Mouse (Mus musculus): Measurements from ENCODE around the gene Cish.

Gene Cish

DNA sequence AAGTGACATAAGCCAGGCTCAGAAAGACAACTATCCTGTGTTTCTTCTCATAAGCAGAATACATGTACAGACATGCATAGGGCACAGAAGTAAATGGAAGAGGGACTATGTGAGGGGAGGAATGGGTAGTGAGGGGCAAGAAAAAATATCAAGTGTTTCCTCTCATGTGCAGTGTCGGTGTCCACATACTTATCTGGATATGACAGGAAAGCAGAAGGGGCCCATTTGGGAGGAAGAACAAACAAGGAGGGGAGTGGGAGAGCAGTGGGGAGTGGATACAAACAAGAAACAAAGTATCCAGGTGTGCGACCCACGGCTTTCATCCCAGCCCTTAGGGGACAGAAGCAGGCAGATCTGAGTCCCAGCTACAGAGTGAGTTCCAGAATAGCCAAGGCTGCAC is 18.1 kb downstream of the Cish start:
- no peak for DNase-seq (ENCODE audit: low read depth, low spot score)

DNA sequence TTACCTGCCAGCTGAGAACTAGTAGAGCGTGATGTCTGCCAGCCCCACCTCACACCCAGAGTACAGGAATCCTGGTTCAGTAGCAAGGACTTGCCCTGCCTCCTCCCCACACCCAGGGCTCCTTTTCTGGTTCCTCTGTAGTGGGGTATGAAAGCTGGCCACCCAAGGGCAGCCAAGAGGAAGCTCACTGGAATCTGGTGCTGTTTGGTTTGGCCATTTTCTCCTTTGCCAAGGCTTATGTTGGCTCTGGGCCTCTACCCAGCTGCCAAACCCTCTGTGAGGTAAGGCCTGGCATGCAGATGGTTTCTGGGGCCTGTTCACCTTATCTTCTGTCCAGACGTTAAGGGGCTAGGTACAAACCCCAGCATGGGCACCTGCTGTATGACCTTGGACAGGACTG is 20.0 kb downstream of the Cish start:
- no peak for DNase-seq (ENCODE audit: low read depth, low spot score)

- no peak for DNase-seq (ENCODE audit: low read depth, low spot score)
Measured at GRCm38 (mm10) chr9:107322461-107323050, 26.7 kb downstream of the Cish start.

GRCm38 (mm10) chr9:107323558-107323957 is 27.7 kb downstream of the Cish start:
- DNase-seq (ENCODE audit: low read depth, low spot score), result no peak

DNA sequence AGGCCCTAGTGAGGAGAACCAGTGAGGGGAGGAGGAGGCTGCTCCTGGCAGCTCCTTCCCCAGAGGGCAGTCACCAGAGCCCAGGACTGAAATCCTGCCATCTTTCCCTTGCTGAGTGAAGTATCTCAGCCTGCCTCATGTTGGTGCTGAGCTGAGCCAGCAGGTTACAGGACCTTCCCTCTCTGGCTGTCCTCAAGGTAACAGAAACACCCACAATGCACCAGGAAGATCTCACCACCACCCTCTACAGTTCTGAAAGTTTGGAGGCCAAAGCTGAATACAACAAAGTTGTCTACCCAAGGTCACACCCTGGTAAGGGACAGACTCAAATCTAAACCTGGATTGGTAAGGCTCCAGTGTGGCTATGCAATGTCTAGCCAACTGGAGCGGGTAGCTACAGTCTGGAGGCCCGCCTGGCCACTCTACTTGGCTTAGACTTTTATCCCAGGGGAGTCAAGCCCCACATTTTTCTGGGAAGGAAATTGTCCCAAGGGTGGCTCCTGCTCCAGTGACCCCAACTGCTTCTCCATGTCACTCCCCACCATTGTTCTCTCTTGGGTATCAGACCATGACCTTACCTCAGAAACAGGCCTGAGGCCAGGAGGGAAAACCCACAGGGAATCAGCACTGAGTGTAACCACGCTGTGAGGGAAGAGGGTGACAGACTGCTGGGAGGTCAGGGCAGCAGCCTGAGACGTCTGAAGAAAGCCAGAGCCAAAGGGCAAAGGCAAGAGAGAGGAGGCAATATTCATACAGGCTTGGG is 29.2 kb downstream of the Cish start:
- DNase-seq (ENCODE audit: low read depth, low spot score), result no peak

- no peak for DNase-seq (ENCODE audit: low read depth, low spot score)
Measured at GRCm38 (mm10) chr9:107325904-107326303, 30.1 kb downstream of the Cish start.

DNA sequence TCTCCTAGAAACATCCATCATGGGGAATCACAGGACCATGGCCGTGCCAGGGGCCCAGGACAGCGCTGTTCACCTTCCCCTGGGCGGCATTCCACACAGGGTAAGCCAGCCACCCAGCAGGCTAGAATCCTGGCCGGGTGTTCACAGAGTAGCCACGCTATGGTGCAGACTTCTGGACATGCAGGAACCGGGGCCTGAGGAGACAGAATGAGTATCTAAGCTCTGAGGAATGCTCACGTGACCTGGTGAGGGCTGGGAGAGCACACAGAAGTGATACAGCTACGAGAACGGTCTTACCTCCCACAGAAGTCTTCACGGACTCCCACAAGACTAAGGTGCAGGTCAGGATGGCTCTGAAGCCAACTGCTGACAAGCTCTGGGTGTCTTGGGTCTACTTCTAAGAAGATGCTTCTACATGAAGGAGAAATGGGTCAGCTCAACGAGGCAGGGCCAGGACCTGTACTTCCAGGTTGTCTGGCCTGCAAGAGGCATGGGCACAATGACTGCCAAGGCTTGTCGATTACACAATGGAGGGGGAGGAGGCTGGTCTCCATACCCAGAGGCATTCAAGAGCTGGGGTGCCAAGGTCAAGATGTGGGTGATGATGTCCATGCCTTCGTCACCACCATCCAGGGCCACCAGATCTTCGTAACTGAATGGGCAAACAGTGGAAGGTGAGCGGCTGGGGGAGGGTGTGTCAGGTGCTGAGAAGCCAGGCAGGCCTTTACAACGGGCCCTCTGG is 32.2 kb downstream of the Cish start:
- DNase-seq (ENCODE audit: low read depth, low spot score), result no peak

GRCm38 (mm10) chr9:107330791-107331190 is 35.0 kb downstream of the Cish start:
- no peak for DNase-seq (ENCODE audit: low read depth, low spot score)

DNA sequence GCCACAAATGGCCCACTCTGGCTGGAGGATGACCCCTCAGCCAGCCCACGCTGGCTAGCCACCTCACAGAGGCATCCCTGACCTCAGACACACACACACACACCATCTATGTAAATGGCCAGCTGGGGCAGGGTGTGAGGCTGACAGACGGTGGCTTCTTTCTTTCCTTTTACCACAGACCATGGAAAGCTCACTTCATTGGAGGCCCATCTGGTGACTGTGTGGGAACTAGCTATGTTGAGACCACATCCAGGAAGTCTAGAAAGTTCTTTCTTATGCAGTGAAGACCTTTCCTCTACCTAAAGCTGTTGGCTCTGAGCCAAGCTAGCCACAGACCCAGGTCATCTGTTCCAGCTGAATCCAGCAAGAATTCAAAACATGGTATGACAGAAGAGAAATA is 37.9 kb downstream of the Cish start:
- DNase-seq (ENCODE audit: low read depth, low spot score), result peak; percentile 72

- peak; percentile 85 for DNase-seq (ENCODE audit: low read depth, low spot score)
Measured at GRCm38 (mm10) chr9:107334356-107334755, 38.5 kb downstream of the Cish start.

DNA sequence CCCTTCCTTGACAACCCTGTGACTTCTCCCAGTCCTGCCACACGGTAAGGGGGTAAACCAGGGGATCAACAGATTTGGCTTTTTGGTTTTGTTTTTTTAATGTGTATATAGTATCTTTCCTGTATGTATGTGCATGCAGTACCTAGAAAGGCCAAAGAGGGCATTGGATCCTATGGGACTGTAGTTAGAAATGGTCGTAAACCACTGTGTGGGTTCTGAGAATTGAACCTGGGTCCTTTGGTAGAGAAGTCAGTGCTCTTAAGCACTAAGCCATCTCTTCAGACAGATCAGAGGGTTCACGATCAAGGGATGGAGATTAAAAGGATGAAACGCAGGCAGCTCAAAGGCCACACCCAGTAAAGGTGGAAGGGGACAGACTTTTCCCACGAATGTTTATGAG is 39.2 kb downstream of the Cish start:
- DNase-seq (ENCODE audit: low read depth, low spot score), result peak; percentile 58

GRCm38 (mm10) chr9:107335909-107336308 is 40.1 kb downstream of the Cish start:
- peak; percentile 84 for DNase-seq (ENCODE audit: low read depth, low spot score)

DNA sequence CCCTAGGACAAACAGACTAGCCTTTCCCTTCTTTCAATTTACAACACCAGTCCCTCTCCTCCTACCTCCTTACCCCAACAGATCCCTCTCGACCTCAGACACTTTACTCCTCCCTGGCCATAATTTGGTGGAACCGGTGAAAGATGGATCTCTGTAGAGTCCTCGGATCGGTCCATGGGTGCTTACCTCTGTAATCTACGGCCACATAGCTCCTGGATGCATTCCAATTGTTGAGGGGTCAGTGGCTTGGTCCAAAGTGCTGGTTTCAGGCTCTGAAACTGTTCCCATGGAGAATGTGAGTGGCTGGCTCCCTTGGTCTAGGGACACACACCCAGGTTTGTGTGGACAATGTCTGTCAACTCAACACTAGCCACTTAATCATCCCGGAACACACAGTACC is 40.6 kb downstream of the Cish start:
- no peak for DNase-seq (ENCODE audit: low read depth, low spot score)

GRCm38 (mm10) chr9:107338172-107338883 is 42.5 kb downstream of the Cish start, which contains the start of gene Hemk1:
Gene Hemk1, minus strand, starts transcription at chr9:107338350.
- DNase-seq (ENCODE audit: low read depth, low spot score), result peak; percentile 91

- DNase-seq (ENCODE audit: low read depth, low spot score), result peak; percentile 91
Measured at GRCm38 (mm10) chr9:107340267-107340859, 44.5 kb downstream of the Cish start, which contains the start of gene 6430571L13Rik. Gene 6430571L13Rik, plus strand, starts transcription at chr9:107340602.

DNA sequence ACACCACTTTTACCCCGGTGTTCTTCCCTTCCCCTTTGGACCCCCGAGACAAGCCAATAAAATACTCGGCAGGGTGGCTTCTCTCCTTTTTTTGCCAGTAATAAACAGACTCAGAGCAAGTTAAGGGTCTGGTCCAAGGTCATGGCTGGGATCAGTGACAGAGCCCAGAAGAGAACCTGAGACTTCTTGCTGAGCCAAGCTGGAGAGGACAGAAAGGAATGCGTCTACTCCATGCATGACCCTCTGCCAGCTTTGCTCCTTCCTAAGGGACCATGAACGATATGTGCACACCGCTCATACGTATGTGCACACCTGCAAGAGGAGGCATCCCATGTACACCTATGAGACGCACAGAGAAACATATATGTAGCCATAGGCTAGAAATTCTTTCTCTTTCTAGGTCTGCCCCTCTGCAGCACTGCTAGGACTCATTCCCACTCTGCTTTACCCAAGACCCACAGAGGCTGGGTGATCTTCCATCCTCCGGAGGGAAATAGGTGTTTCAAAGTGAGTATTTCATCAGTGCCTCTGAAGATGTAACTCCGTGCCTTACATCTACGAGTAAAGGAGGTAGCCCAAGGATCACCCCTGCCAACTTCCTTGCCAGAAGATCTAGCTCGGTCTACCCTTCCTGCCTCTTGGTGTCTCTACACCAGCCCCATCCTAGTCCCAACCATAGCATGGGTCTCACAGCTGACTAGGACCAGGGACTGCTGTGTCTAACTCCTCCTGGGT is 45.3 kb downstream of the Cish start:
- DNase-seq (ENCODE audit: low read depth, low spot score), result no peak

DNA sequence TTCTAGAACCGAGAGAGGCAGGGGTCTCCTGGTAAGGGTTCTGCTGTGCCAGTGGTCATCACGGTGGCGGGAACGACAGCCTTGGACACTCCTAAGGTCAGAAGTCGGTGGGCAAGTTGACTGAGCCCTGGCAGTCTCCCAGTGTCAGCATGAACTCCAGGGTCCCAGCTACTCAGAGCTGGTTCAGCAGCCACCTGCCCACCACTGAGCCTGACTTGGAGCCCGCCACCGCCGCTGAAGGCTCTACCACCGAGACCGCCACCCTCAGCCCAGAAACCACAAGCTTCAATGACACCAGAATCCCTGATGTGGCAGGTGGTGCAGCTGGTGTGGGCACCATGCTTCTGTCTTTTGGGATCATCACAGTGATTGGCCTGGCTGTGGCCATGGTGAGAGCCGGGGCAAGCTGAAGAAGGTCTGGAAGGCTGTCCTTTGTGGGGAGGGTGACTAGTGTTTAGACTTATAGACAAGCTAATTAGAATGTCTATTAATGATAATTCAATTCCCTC is 46.4 kb downstream of the Cish start:
- DNase-seq (ENCODE audit: low read depth, low spot score), result no peak

- no peak for DNase-seq (ENCODE audit: low read depth, low spot score)
Measured at GRCm38 (mm10) chr9:107343146-107343943, 47.5 kb downstream of the Cish start.

DNA sequence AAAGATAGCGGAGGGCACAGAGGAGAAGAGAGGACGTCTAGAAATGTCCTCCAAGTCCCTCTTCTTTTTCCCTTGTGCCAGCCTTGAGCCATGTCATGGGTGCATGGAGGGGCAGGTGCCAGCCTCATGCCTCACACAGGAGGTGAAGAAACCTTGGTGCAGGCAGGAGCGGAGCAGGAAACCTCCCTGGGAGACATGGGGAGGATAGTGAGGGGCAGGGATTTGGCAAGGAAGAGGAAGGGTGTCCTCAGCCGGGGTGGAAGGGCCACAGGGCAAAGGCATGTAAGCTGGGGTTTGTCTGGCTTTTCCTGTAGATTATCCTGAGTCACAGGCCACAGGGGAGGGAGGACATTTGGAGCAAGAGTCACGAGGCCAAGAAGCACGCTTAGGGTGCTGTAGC is 48.2 kb downstream of the Cish start:
- no peak for DNase-seq (ENCODE audit: low read depth, low spot score)

DNA sequence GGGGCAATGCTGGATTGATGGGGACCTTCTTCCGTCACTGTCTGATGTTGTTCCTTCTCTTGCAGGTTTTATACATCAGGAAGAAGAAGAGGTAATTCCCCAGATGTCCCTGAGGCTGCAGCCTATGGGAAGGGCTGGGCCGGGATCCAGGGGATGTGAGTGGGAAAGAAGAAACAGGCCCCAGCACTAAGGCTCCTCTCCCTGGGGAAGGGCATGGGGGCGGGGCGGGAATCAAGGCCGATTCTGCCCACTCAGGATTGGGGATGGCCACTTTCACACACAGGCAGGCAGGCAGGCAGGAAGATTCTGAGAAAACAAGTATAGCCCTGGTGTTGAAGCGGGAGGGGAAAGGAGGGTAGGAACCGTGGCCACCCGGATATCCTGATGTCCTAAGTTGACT is 50.3 kb downstream of the Cish start:
- no peak for DNase-seq (ENCODE audit: low read depth, low spot score)
